Mouse (Mus musculus): ENCODE data around the gene Ano8. TPM values are rescaled to one million over a fixed set of nuclear protein-coding genes. Genes with fewer than 3 reads are reported as not detected.

The Ano8 gene
- total RNA-seq, 1 experiment, result 10.6 TPM

GRCm38 (mm10) chr8:71516786-71517185 lies 31.0 kb upstream of the Ano8 start:
- in situ Hi-C loops (cut with MboI; ENCODE audit: low sequenced_read_pairs in 2 of 2, unreplicated experiment in 2 of 2), result no loop called here
- Histone ChIP-seq H3K27ac (ENCODE audit: insufficient read depth, low read depth, low read length, poor library complexity, severe bottlenecking) (no peak overlapping the region), H3K36me3 (ENCODE audit: control insufficient read depth, insufficient read depth, low read length, poor library complexity, severe bottlenecking) (no peaks in the 10 kb centered on the region), H3K9ac (ENCODE audit: insufficient read depth, low read depth, low read length, poor library complexity, severe bottlenecking) (no peak overlapping the region), H3K4me1 (ENCODE audit: control insufficient read depth in 2 of 2, insufficient read depth in 2 of 2, low read length in 2 of 2, poor library complexity in 1 of 2) (peaks cover 0 to 15% of the 10 kb centered on the region in 2 experiments; a peak in 1 of 4 replicates), H3K4me3 (ENCODE audit: insufficient read depth in 1 of 2, low read depth in 1 of 2, low read length in 2 of 2, poor library complexity in 1 of 2, severe bottlenecking in 1 of 2) (no peak overlapping the region), H3K9me3 (ENCODE audit: control insufficient read depth, insufficient read depth, low read depth, low read length) (no peaks in the 10 kb centered on the region)
- no peak for DNase-seq (ENCODE audit: low read depth, low spot score)
- TF ChIP-seq ZNF384 (IDR thresholded peaks at IDR 0.05; ENCODE audit: low read depth, low read length) (no peak), MAFK (IDR thresholded peaks at IDR 0.05; ENCODE audit: insufficient read depth, low read depth, low read length) (no peak), HCFC1 (IDR thresholded peaks at IDR 0.05; ENCODE audit: borderline replicate concordance, insufficient read depth, low read length) (no peak), ZC3H11A (IDR thresholded peaks at IDR 0.05; ENCODE audit: borderline replicate concordance, low read depth, low read length) (no peak), CHD2 (IDR thresholded peaks at IDR 0.05; ENCODE audit: low read depth, low read length) (no peak)

GRCm38 (mm10) chr8:71515043-71515442 lies 29.3 kb upstream of the Ano8 start:
- TF ChIP-seq MAFK (IDR thresholded peaks at IDR 0.05; ENCODE audit: insufficient read depth, low read depth, low read length), result no peak
- no peak for TF ChIP-seq ZC3H11A (IDR thresholded peaks at IDR 0.05; ENCODE audit: borderline replicate concordance, low read depth, low read length)
- no peak for TF ChIP-seq ZNF384 (IDR thresholded peaks at IDR 0.05; ENCODE audit: low read depth, low read length)
- no peak for TF ChIP-seq CHD2 (IDR thresholded peaks at IDR 0.05; ENCODE audit: low read depth, low read length)
- no peak for TF ChIP-seq HCFC1 (IDR thresholded peaks at IDR 0.05; ENCODE audit: borderline replicate concordance, insufficient read depth, low read length)
- peaks cover 0 to 12% of the 10 kb centered on the region in 2 experiments; a peak in 1 of 4 replicates for H3K4me1 ChIP-seq (ENCODE audit: control insufficient read depth in 2 of 2, insufficient read depth in 2 of 2, low read length in 2 of 2, poor library complexity in 1 of 2)
- no peaks in the 10 kb centered on the region for H3K36me3 ChIP-seq (ENCODE audit: control insufficient read depth, insufficient read depth, low read length, poor library complexity, severe bottlenecking)
- no peak overlapping the region for H3K27ac ChIP-seq (ENCODE audit: insufficient read depth, low read depth, low read length, poor library complexity, severe bottlenecking)
- H3K9me3 ChIP-seq (ENCODE audit: control insufficient read depth, insufficient read depth, low read depth, low read length), result no peaks in the 10 kb centered on the region
- H3K9ac ChIP-seq (ENCODE audit: insufficient read depth, low read depth, low read length, poor library complexity, severe bottlenecking), result no peak overlapping the region
- H3K4me3 ChIP-seq (ENCODE audit: insufficient read depth in 1 of 2, low read depth in 1 of 2, low read length in 2 of 2, poor library complexity in 1 of 2, severe bottlenecking in 1 of 2), result no peak overlapping the region
- no peak for DNase-seq (ENCODE audit: low read depth, low spot score)
- in situ Hi-C loops (cut with MboI; ENCODE audit: low sequenced_read_pairs in 2 of 2, unreplicated experiment in 2 of 2), result no loop called here

DNA sequence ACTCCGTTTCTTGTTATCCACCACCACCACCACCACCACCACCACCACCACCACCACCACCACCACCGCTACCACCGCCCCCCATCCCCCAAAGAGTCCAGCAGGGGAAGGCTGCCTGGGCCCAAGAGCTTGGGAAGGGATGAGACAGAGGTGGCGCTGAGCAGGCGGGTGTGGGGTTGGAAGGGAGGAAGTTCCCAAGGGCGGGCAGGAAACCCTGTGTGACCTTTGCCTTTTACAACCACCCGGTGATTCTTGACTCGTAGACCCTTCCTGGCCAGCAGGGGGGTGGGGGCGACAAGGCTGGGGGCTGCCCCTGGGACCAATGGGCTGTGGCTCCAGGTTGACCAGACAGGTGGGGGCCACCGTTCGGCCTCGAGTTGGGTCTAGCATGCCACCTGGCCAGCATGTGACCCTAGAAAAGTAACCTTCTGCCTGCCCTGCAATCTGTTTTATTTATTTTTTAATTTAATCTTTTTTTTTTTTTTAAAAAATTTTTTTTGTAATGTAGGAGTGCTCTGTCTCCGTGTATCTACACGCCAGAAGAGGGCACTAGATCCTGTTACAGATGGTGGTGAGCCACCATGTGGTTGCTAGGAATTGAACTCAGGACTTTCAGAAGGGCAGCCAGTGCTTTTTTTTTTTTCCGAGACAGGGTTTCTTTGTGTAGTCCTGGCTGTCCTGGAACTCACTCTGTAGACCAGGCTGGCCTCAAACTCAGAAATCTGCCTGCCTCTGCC lies 27.4 kb upstream of the Ano8 start:
- in situ Hi-C loops (cut with MboI; ENCODE audit: low sequenced_read_pairs in 2 of 2, unreplicated experiment in 2 of 2), result loop anchor here in 1 of 2 experiments (5.0 kb wide), 1 partner anchor 71 kb away; no protein-coding TSS in a partner anchor
- Histone ChIP-seq H3K36me3 (ENCODE audit: control insufficient read depth, insufficient read depth, low read length, poor library complexity, severe bottlenecking) (no peaks in the 10 kb centered on the region), H3K4me1 (ENCODE audit: control insufficient read depth in 2 of 2, insufficient read depth in 2 of 2, low read length in 2 of 2, poor library complexity in 1 of 2) (peaks cover 4 to 14% of the 10 kb centered on the region in 2 experiments; a peak in 1 of 4 replicates), H3K27ac (ENCODE audit: insufficient read depth, low read depth, low read length, poor library complexity, severe bottlenecking) (no peak overlapping the region), H3K9ac (ENCODE audit: insufficient read depth, low read depth, low read length, poor library complexity, severe bottlenecking) (no peak overlapping the region), H3K4me3 (ENCODE audit: insufficient read depth in 1 of 2, low read depth in 1 of 2, low read length in 2 of 2, poor library complexity in 1 of 2, severe bottlenecking in 1 of 2) (no peak overlapping the region), H3K9me3 (ENCODE audit: control insufficient read depth, insufficient read depth, low read depth, low read length) (no peaks in the 10 kb centered on the region)
- no peak for DNase-seq (ENCODE audit: low read depth, low spot score)
- TF ChIP-seq CHD2 (IDR thresholded peaks at IDR 0.05; ENCODE audit: low read depth, low read length) (no peak), HCFC1 (IDR thresholded peaks at IDR 0.05; ENCODE audit: borderline replicate concordance, insufficient read depth, low read length) (no peak), ZC3H11A (IDR thresholded peaks at IDR 0.05; ENCODE audit: borderline replicate concordance, low read depth, low read length) (no peak), MAFK (IDR thresholded peaks at IDR 0.05; ENCODE audit: insufficient read depth, low read depth, low read length) (no peak), ZNF384 (IDR thresholded peaks at IDR 0.05; ENCODE audit: low read depth, low read length) (no peak)

- peak within 1 kb of the TSS; percentile 32 to 42; a peak in 3 of 4 replicates for H3K4me3 ChIP-seq (ENCODE audit: insufficient read depth in 1 of 2, low read depth in 1 of 2, low read length in 2 of 2, poor library complexity in 1 of 2, severe bottlenecking in 1 of 2)
- H3K36me3 ChIP-seq (ENCODE audit: control insufficient read depth, insufficient read depth, low read length, poor library complexity, severe bottlenecking), result no peaks in the 10 kb centered on the region
- no peak for TF ChIP-seq ZNF384 (IDR thresholded peaks at IDR 0.05; ENCODE audit: low read depth, low read length)
- no peak for TF ChIP-seq ZC3H11A (IDR thresholded peaks at IDR 0.05; ENCODE audit: borderline replicate concordance, low read depth, low read length)
- TF ChIP-seq CHD2 (IDR thresholded peaks at IDR 0.05; ENCODE audit: low read depth, low read length), result no peak
- TF ChIP-seq MAFK (IDR thresholded peaks at IDR 0.05; ENCODE audit: insufficient read depth, low read depth, low read length), result no peak
- no peak for TF ChIP-seq HCFC1 (IDR thresholded peaks at IDR 0.05; ENCODE audit: borderline replicate concordance, insufficient read depth, low read length)
- H3K9ac ChIP-seq (ENCODE audit: insufficient read depth, low read depth, low read length, poor library complexity, severe bottlenecking), result no peak within 1 kb of the TSS
- H3K4me1 ChIP-seq (ENCODE audit: control insufficient read depth in 2 of 2, insufficient read depth in 2 of 2, low read length in 2 of 2, poor library complexity in 1 of 2), result peaks cover 4 to 8% of the 10 kb centered on the region in 2 experiments; a peak in 1 of 4 replicates
- H3K9me3 ChIP-seq (ENCODE audit: control insufficient read depth, insufficient read depth, low read depth, low read length), result no peaks in the 10 kb centered on the region
- in situ Hi-C loops (cut with MboI; ENCODE audit: low sequenced_read_pairs in 2 of 2, unreplicated experiment in 2 of 2), result loop anchor here in 1 of 2 experiments (5.0 kb wide), 1 partner anchor 69 kb away; no protein-coding TSS in a partner anchor
- H3K27ac ChIP-seq (ENCODE audit: insufficient read depth, low read depth, low read length, poor library complexity, severe bottlenecking), result no peak within 1 kb of the TSS
- no peak for DNase-seq (ENCODE audit: low read depth, low spot score)
Measured at GRCm38 (mm10) chr8:71511644-71512043, 25.9 kb upstream of the Ano8 start, which contains the start of gene Plvap. Gene Plvap, minus strand, starts transcription at chr8:71511752.
